Mouse (Mus musculus): Measurements from ENCODE around the gene Satb1. TPM values are rescaled to one million over a fixed set of nuclear protein-coding genes. Genes with fewer than 3 reads are reported as not detected.

Satb1 gene
- polyA plus RNA-seq (2012; fragmentation: generic; extraction: Trizol): 0.67 TPM

- no peak within 1 kb of the TSS for H3ac ChIP-seq (ENCODE audit: control insufficient read depth, insufficient read length)
- H3K27me3 ChIP-seq (ENCODE audit: control insufficient read depth, insufficient read depth, insufficient read length): peaks cover 25% of the 10 kb centered on the region
- peak within 1 kb of the TSS; percentile 64 for H3K4me2 ChIP-seq (ENCODE audit: low read depth)
- no peak within 1 kb of the TSS for H3K4me3 ChIP-seq
- no peaks in the 10 kb centered on the region for H3K36me3 ChIP-seq (ENCODE audit: control insufficient read depth, insufficient read depth)
- no peak for TF ChIP-seq POLR2A (IDR thresholded peaks at IDR 0.05; ENCODE audit: insufficient read length, low read depth)
- TF ChIP-seq POLR2AphosphoS2 (IDR thresholded peaks at IDR 0.05; ENCODE audit: insufficient read length, low read depth): no peak
- no peak for TF ChIP-seq SRF (IDR thresholded peaks at IDR 0.05; ENCODE audit: control insufficient read depth, insufficient read length, low read depth)
- no peak for TF ChIP-seq MAX (IDR thresholded peaks at IDR 0.05; ENCODE audit: low read depth)
- TF ChIP-seq E2F4 (IDR thresholded peaks at IDR 0.05; ENCODE audit: insufficient read depth): no peak
- no peak for TF ChIP-seq MYOD1 (IDR thresholded peaks at IDR 0.05; ENCODE audit: control insufficient read depth in 1 of 3, insufficient read length in 2 of 3, low read depth in 2 of 3)
- no peak for TF ChIP-seq MYOG (IDR thresholded peaks at IDR 0.05; ENCODE audit: control insufficient read depth in 1 of 3, insufficient read depth in 1 of 3, insufficient read length in 2 of 3, low read depth in 2 of 3)
- no peak for TF ChIP-seq TCF12 (IDR thresholded peaks at IDR 0.05; ENCODE audit: insufficient read depth, poor library complexity, severe bottlenecking)
- TF ChIP-seq CEBPB (IDR thresholded peaks at IDR 0.05; ENCODE audit: insufficient read depth, poor library complexity, severe bottlenecking): no peak
- no peak for TF ChIP-seq REST (IDR thresholded peaks at IDR 0.05; ENCODE audit: insufficient read depth, insufficient read length)
- no peaks in the 10 kb centered on the region for H3K79me2 ChIP-seq (ENCODE audit: control insufficient read depth, insufficient read depth)
Measured at GRCm38 (mm10) chr17:51832900-51833577, at the start of gene Satb1. TSS of gene Satb1 (minus strand) at chr17:51833290.

- no peaks in the 10 kb centered on the region for H3K79me2 ChIP-seq (ENCODE audit: control insufficient read depth, insufficient read depth)
- no peak overlapping the region for H3K4me2 ChIP-seq (ENCODE audit: low read depth)
- H3K27me3 ChIP-seq (ENCODE audit: control insufficient read depth, insufficient read depth, insufficient read length): no peaks in the 10 kb centered on the region
- H3K4me3 ChIP-seq: no peak overlapping the region
- no peaks in the 10 kb centered on the region for H3K36me3 ChIP-seq (ENCODE audit: control insufficient read depth, insufficient read depth)
- no peak overlapping the region for H3ac ChIP-seq (ENCODE audit: control insufficient read depth, insufficient read length)
- TF ChIP-seq POLR2AphosphoS2 (IDR thresholded peaks at IDR 0.05; ENCODE audit: insufficient read length, low read depth) (no peak), TCF12 (IDR thresholded peaks at IDR 0.05; ENCODE audit: insufficient read depth, poor library complexity, severe bottlenecking) (no peak), POLR2A (IDR thresholded peaks at IDR 0.05; ENCODE audit: insufficient read length, low read depth) (no peak)
Measured at GRCm38 (mm10) chr17:51882566-51882965, 49.5 kb upstream of the Satb1 start.

GRCm38 (mm10) chr17:51880895-51881622 lies 48.0 kb upstream of the Satb1 start:
- no peaks in the 10 kb centered on the region for H3K79me2 ChIP-seq (ENCODE audit: control insufficient read depth, insufficient read depth)
- TF ChIP-seq MAX (IDR thresholded peaks at IDR 0.05; ENCODE audit: low read depth) (no peak), TCF12 (IDR thresholded peaks at IDR 0.05; ENCODE audit: insufficient read depth, poor library complexity, severe bottlenecking) (no peak), POLR2A (IDR thresholded peaks at IDR 0.05; ENCODE audit: insufficient read length, low read depth) (no peak), MYOD1 (IDR thresholded peaks at IDR 0.05; ENCODE audit: control insufficient read depth in 1 of 3, insufficient read length in 2 of 3, low read depth in 2 of 3) (no peak), REST (IDR thresholded peaks at IDR 0.05; ENCODE audit: insufficient read depth, insufficient read length) (no peak), TCF3 (IDR thresholded peaks at IDR 0.05; ENCODE audit: insufficient read length, low read depth) (no peak)
- no peak overlapping the region for H3K4me3 ChIP-seq
- H3ac ChIP-seq (ENCODE audit: control insufficient read depth, insufficient read length): no peak overlapping the region
- no peak overlapping the region for H3K4me2 ChIP-seq (ENCODE audit: low read depth)
- no peaks in the 10 kb centered on the region for H3K36me3 ChIP-seq (ENCODE audit: control insufficient read depth, insufficient read depth)
- H3K27me3 ChIP-seq (ENCODE audit: control insufficient read depth, insufficient read depth, insufficient read length): no peaks in the 10 kb centered on the region

GRCm38 (mm10) chr17:51880221-51880620 lies 47.1 kb upstream of the Satb1 start:
- no peak overlapping the region for H3ac ChIP-seq (ENCODE audit: control insufficient read depth, insufficient read length)
- no peaks in the 10 kb centered on the region for H3K27me3 ChIP-seq (ENCODE audit: control insufficient read depth, insufficient read depth, insufficient read length)
- H3K4me2 ChIP-seq (ENCODE audit: low read depth): no peak overlapping the region
- H3K36me3 ChIP-seq (ENCODE audit: control insufficient read depth, insufficient read depth): no peaks in the 10 kb centered on the region
- TF ChIP-seq TCF3 (IDR thresholded peaks at IDR 0.05; ENCODE audit: insufficient read length, low read depth) (no peak), REST (IDR thresholded peaks at IDR 0.05; ENCODE audit: insufficient read depth, insufficient read length) (no peak)
- H3K79me2 ChIP-seq (ENCODE audit: control insufficient read depth, insufficient read depth): no peaks in the 10 kb centered on the region
- no peak overlapping the region for H3K4me3 ChIP-seq

- Histone ChIP-seq H3K4me2 (ENCODE audit: low read depth) (no peak overlapping the region), H3K79me2 (ENCODE audit: control insufficient read depth, insufficient read depth) (no peaks in the 10 kb centered on the region), H3K27me3 (ENCODE audit: control insufficient read depth, insufficient read depth, insufficient read length) (no peaks in the 10 kb centered on the region), H3ac (ENCODE audit: control insufficient read depth, insufficient read length) (no peak overlapping the region), H3K4me3 (no peak overlapping the region), H3K36me3 (ENCODE audit: control insufficient read depth, insufficient read depth) (no peaks in the 10 kb centered on the region)
- TF ChIP-seq MYOD1 (IDR thresholded peaks at IDR 0.05; ENCODE audit: control insufficient read depth in 1 of 3, insufficient read length in 2 of 3, low read depth in 2 of 3) (no peak), MYOG (IDR thresholded peaks at IDR 0.05; ENCODE audit: control insufficient read depth in 1 of 3, insufficient read depth in 1 of 3, insufficient read length in 2 of 3, low read depth in 2 of 3) (no peak), SRF (IDR thresholded peaks at IDR 0.05; ENCODE audit: control insufficient read depth, insufficient read length, low read depth) (no peak), CEBPB (IDR thresholded peaks at IDR 0.05; ENCODE audit: insufficient read depth, poor library complexity, severe bottlenecking) (no peak), TCF12 (IDR thresholded peaks at IDR 0.05; ENCODE audit: insufficient read depth, poor library complexity, severe bottlenecking) (no peak), E2F4 (IDR thresholded peaks at IDR 0.05; ENCODE audit: insufficient read depth) (no peak), REST (IDR thresholded peaks at IDR 0.05; ENCODE audit: insufficient read depth, insufficient read length) (no peak), POLR2AphosphoS2 (IDR thresholded peaks at IDR 0.05; ENCODE audit: insufficient read length, low read depth) (no peak), MAX (IDR thresholded peaks at IDR 0.05; ENCODE audit: low read depth) (no peak), TCF3 (IDR thresholded peaks at IDR 0.05; ENCODE audit: insufficient read length, low read depth) (no peak), USF1 (IDR thresholded peaks at IDR 0.05; ENCODE audit: low read depth) (no peak), POLR2A (IDR thresholded peaks at IDR 0.05; ENCODE audit: insufficient read length, low read depth) (no peak)
Measured at GRCm38 (mm10) chr17:51879736-51880135, 46.6 kb upstream of the Satb1 start.

All from myocyte (in vitro differentiated cells).